Mouse (Mus musculus): ENCODE data around the gene Pms2. TPM values are rescaled to one million over a fixed set of nuclear protein-coding genes. Genes with fewer than 3 reads are reported as not detected.

Gene Pms2
- polyA plus RNA-seq (2012; ENCODE audit: insufficient read depth, low replicate concordance): 0.35 and 1.1 TPM in 2 replicates

DNA sequence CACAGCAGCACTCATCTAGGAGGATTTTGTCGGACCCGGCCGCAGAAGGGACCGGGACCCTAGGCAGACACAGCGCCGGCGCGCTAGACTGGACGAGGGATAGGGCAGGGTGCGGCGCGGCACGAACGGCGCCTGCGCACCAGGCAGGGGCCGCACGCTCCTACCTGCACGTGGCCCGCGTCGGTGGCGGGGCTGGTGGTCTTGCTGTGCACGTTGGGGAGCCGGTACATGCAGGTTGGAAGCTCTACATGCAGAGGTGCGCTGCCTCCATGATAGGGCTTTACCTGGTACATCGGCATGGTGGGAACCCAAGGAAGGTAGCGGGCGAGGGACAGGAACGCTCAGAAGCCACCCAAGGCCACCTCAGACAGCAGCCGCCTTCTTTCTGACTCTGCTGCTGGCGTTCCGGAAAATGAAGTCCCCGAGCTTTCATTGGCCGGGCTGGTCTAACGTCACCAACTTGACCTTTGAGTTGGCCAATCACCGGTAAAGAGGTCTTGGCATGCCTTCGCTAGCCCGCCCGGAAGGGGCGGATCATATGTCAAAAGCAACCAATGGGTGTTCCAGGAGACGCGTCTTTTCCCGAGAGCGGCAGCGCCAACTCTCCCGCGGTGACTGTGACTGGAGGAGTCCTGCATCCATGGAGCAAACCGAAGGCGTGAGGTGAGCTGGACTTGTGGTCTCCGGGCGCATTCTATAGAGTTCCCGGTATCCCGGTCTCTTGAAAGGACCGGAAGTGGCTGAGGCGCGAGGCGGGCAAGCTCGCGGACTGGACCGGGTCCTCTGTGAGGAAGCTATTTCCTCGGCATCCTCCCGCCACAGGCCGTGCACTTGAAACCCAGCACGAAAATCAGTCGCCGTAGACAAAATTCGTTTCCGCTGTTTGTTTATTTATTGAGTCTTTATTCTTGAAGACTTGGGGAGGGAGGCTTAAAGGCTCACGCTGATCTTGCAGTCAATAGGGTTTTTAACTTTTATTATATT is at the start of gene Pms2, which contains the start of gene Aimp2:
Pms2 (plus strand) TSS at position 548 of the 984 bp plus-strand sequence.
Aimp2 (minus strand) TSS at position 431 of the 984 bp plus-strand sequence.
- Histone ChIP-seq H3K36me3 (replicated peaks; ENCODE audit: low read length) (peaks cover 55% of the 10 kb centered on the region), H3K27me3 (replicated peaks) (no peaks in the 10 kb centered on the region), H3K9me3 (no peaks in the 10 kb centered on the region), H3K4me3 (replicated peaks) (peak within 1 kb of the TSS; percentile 100), H3K4me1 (peaks cover 37% of the 10 kb centered on the region)
- TF ChIP-seq FLI1 (IDR thresholded peaks at IDR 0.05; ENCODE audit: low read length): no peak
- TF ChIP-seq GATA1 (IDR thresholded peaks at IDR 0.05; ENCODE audit: borderline replicate concordance, low read length): no peak

- Histone ChIP-seq H3K9me3 (no peaks in the 10 kb centered on the region), H3K27me3 (replicated peaks) (no peaks in the 10 kb centered on the region), H3K4me1 (peaks cover 33% of the 10 kb centered on the region), H3K36me3 (replicated peaks; ENCODE audit: low read length) (peaks cover 52% of the 10 kb centered on the region), H3K4me3 (replicated peaks) (no peak overlapping the region)
- TF ChIP-seq GATA1 (IDR thresholded peaks at IDR 0.05; ENCODE audit: borderline replicate concordance, low read length): no peak
- no peak for TF ChIP-seq FLI1 (IDR thresholded peaks at IDR 0.05; ENCODE audit: low read length)
These were observed 38.1 kb upstream of the Pms2 start for GRCm38 (mm10) chr5:143871547-143872169.

- TF ChIP-seq GATA1 (IDR thresholded peaks at IDR 0.05; ENCODE audit: borderline replicate concordance, low read length) (no peak), FLI1 (IDR thresholded peaks at IDR 0.05; ENCODE audit: low read length) (no peak)
- Histone ChIP-seq H3K27me3 (replicated peaks) (no peaks in the 10 kb centered on the region), H3K4me1 (peaks cover 37% of the 10 kb centered on the region), H3K4me3 (replicated peaks) (no peak overlapping the region), H3K9me3 (no peaks in the 10 kb centered on the region), H3K36me3 (replicated peaks; ENCODE audit: low read length) (peaks cover 80% of the 10 kb centered on the region)
These were observed 35.2 kb upstream of the Pms2 start for GRCm38 (mm10) chr5:143874571-143874970.

GRCm38 (mm10) chr5:143885274-143885673 is 24.5 kb upstream of the Pms2 start:
- H3K27me3 ChIP-seq (replicated peaks): no peaks in the 10 kb centered on the region
- peaks cover 17% of the 10 kb centered on the region; the same call in 1 of the 2 replicates for H3K9me3 ChIP-seq
- H3K36me3 ChIP-seq (replicated peaks; ENCODE audit: low read length): peaks cover 100% of the 10 kb centered on the region
- H3K4me3 ChIP-seq (replicated peaks): no peak overlapping the region
- no peak for TF ChIP-seq GATA1 (IDR thresholded peaks at IDR 0.05; ENCODE audit: borderline replicate concordance, low read length)
- TF ChIP-seq FLI1 (IDR thresholded peaks at IDR 0.05; ENCODE audit: low read length): no peak
- peaks cover 3% of the 10 kb centered on the region; the same call in 1 of the 2 replicates for H3K4me1 ChIP-seq

- Histone ChIP-seq H3K36me3 (replicated peaks; ENCODE audit: low read length) (peaks cover 95% of the 10 kb centered on the region), H3K4me3 (replicated peaks) (no peak overlapping the region), H3K4me1 (peaks cover 22% of the 10 kb centered on the region), H3K27me3 (replicated peaks) (no peaks in the 10 kb centered on the region), H3K9me3 (peaks cover 4% of the 10 kb centered on the region; the same call in 1 of the 2 replicates)
- TF ChIP-seq GATA1 (IDR thresholded peaks at IDR 0.05; ENCODE audit: borderline replicate concordance, low read length): no peak
These were observed 19.0 kb upstream of the Pms2 start for GRCm38 (mm10) chr5:143890741-143891140.

- H3K36me3 ChIP-seq (replicated peaks; ENCODE audit: low read length): peaks cover 95% of the 10 kb centered on the region
- H3K27me3 ChIP-seq (replicated peaks): no peaks in the 10 kb centered on the region
- H3K9me3 ChIP-seq: no peaks in the 10 kb centered on the region
- TF ChIP-seq FLI1 (IDR thresholded peaks at IDR 0.05; ENCODE audit: low read length): no peak
- TF ChIP-seq GATA1 (IDR thresholded peaks at IDR 0.05; ENCODE audit: borderline replicate concordance, low read length): no peak
- H3K4me3 ChIP-seq (replicated peaks): no peak overlapping the region
- H3K4me1 ChIP-seq: peaks cover 22% of the 10 kb centered on the region
These were observed 17.4 kb upstream of the Pms2 start for GRCm38 (mm10) chr5:143892255-143892886.

- H3K9me3 ChIP-seq: no peaks in the 10 kb centered on the region
- H3K4me3 ChIP-seq (replicated peaks): peak overlapping the region; percentile 11
- H3K27me3 ChIP-seq (replicated peaks): no peaks in the 10 kb centered on the region
- TF ChIP-seq GATA1 (IDR thresholded peaks at IDR 0.05; ENCODE audit: borderline replicate concordance, low read length) (peak; percentile 77; the same call in 2 of the 3 replicates), FLI1 (IDR thresholded peaks at IDR 0.05; ENCODE audit: low read length) (no peak)
- H3K4me1 ChIP-seq: peaks cover 22% of the 10 kb centered on the region
- H3K36me3 ChIP-seq (replicated peaks; ENCODE audit: low read length): peaks cover 95% of the 10 kb centered on the region
These were observed 16.4 kb upstream of the Pms2 start for GRCm38 (mm10) chr5:143893396-143893795.

DNA sequence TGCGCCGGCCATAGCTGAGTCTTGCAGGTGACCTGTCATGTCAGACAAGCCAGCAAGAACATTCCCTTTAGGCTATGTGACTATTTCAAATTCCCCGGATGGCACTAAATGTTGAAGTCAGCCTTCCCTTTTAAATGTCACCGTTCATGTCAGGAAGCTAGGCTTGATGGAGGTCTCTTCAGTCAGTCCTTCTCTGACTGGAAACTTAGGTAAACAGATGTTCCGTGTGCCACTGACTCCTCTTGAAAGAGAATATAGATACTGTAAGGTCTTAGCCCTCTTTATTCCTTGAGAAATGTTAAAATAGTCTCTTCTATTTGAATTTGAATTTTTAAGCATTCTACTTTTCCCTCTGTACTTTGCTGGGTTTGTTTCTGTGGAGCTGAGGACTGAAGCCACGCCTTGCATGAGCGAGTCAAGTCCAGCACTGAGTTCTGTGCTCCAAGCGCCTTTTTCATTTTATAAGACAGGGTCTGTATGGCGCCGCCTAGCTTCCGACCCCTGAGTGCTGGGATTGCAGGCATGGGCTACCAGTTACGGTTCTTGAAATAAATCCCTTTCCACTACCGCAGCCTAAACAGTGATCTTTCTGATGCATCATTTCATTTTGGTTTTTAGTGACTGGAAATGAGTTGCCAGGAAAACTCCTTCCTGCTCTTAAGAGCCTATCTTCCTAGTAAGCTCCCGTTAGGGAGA is 12.0 kb upstream of the Pms2 start, which contains the start of gene Ankrd61:
Ankrd61 (minus strand) TSS at position 51 of the 696 bp plus-strand sequence.
- peaks cover 10% of the 10 kb centered on the region for H3K4me1 ChIP-seq
- peaks cover 95% of the 10 kb centered on the region for H3K36me3 ChIP-seq (replicated peaks; ENCODE audit: low read length)
- no peaks in the 10 kb centered on the region for H3K9me3 ChIP-seq
- H3K4me3 ChIP-seq (replicated peaks): no peak within 1 kb of the TSS
- no peak for TF ChIP-seq GATA1 (IDR thresholded peaks at IDR 0.05; ENCODE audit: borderline replicate concordance, low read length)
- no peak for TF ChIP-seq FLI1 (IDR thresholded peaks at IDR 0.05; ENCODE audit: low read length)
- H3K27me3 ChIP-seq (replicated peaks): no peaks in the 10 kb centered on the region

DNA sequence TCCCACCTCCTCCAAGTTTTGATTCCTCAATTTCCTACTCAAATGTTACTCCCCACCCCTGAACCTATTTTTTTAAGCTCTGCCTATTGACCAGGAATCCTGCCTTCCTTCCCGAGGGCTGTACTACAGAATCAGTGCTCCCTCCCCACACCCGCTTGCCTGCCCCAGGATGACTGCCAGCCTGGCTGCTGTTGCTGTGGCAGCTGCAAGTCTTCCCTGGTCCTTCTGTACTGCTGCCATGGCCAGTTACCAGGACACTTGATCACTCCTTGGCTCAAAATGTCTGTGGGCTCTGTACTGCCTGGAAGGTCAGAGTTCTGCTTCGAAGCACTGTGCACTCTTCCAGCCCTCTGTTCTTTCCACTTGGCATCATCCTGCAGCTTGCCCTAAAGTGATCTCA is 7.7 kb upstream of the Pms2 start:
- peaks cover 99% of the 10 kb centered on the region for H3K36me3 ChIP-seq (replicated peaks; ENCODE audit: low read length)
- TF ChIP-seq GATA1 (IDR thresholded peaks at IDR 0.05; ENCODE audit: borderline replicate concordance, low read length) (no peak), FLI1 (IDR thresholded peaks at IDR 0.05; ENCODE audit: low read length) (no peak)
- no peak overlapping the region for H3K4me3 ChIP-seq (replicated peaks)
- H3K4me1 ChIP-seq: peaks cover 21% of the 10 kb centered on the region
- no peaks in the 10 kb centered on the region for H3K27me3 ChIP-seq (replicated peaks)
- H3K9me3 ChIP-seq: no peaks in the 10 kb centered on the region

Measured in megakaryocyte, embryonic 14.5 days (primary cell).